Mouse (Mus musculus) WW6 (cell line): ENCODE data around the gene Rnasel.

Experiments used
- DNase-seq: peaks from one replicate; pipeline ENCODE4 v3.0.0-alpha.2; 2013; ENCODE audit warnings: low read depth, low spot score

Gene Rnasel

DNA sequence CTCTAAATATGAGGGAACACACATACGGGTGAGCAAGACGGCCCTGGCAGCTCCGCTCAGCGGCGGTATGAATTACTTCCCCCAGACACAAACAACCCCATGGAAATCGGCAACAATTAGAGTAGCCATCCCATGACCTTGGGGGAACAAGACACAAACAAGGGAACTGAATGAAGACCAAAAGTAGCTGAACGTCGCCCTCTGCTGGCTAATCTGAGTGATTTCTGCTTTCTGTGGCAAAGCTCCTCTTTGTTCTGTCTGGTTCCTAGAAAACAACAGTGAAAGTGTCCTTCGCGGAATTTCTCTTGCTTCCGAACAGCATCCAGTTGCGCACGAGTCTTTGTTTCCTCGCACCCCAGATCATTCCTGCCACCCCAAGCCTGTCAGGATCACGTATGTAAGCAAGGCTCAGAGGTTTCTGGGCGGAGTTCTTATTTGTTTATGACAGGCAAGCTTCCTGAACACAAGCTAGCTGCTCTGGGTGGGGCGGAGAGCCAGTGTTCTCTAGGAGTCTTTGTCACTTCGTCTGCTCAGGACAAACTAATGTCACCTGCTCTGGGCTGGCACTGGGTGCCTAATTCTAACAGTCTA, at the start of gene Rnasel:
Rnasel (plus strand) TSS at position 216 of the 591 bp plus-strand sequence.
- peak; percentile 66 for DNase-seq

DNA sequence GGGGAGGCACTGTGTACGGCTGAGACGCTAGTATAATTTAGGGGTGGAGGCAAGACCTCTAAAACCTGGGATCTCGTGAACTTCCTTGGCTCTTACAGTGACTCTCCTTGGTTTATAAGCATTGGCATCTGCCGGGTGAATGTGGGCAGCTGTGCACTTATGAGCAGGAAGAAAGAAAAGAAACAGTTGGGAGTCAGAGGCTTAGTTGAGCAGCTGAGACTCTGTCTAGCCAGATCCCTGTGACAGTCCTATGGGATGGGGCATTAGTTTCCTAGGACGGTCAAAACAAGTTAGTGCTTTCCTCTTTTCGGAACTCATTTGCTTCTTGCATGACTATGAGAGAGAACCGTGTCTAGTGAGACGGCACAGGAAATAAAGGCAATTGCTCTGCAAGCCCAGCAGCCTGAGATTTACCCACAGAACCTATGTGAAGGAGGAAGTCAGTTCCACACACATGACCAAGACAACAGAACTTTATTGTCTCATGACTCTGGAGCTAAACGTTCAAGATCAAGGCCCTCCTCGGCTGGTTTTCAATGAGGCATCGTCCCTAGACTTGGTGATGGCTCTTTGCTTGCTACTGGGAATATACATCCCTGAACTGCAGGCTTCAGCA, 48.7 kb upstream of the Rnasel start:
- no peak for DNase-seq

DNA sequence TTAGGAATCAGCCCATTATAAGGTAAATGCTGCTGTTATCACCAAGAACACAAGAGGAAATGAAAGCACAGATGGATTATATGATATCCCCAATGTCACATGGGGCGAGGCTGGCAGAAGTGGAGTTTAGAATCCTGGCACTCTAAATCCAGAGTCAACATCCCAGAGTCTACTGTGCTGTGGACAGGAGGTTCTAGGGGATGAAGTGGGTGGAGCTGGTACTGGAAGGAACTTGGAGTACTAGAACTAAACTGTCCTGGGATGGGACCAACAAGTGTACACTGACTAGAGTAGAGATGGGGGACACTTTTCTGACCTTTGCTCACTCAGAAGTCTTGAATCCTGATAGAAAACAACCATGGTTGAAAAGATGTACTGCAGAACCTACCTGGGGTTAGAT, 47.8 kb upstream of the Rnasel start:
- DNase-seq = no peak

DNA sequence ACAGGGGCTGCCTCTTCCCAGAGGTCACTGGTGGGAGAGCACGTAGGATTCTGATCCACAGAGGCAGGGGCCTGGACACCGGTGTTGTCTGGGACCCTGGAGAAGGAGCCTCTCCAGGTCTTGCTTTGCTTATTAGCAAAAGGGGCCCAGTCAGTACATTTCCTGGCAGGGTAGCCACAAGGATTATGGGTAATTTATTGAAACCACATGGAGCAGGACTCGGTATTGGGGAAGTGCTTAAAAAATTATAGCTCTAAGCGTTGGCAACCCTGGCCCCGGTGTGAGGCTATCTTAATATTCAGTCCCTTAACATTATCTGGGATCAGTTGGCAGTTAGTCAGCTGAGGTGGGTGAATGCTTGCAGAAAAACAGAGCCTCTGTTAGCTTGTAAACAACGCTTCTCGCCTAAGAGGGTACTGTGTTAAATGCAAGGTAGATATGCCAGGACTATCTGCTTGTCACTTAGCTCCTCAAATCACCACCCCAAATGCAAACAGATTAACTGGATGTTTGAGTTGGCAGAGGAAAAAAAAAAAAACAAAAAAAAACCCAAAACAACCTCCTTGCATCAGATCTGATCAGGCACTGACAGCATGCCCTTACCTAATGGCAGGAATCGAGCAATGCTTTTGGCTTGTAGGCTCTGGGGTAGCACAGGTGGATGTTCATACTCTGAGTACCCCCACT, 46.9 kb upstream of the Rnasel start:
- DNase-seq = no peak

DNA sequence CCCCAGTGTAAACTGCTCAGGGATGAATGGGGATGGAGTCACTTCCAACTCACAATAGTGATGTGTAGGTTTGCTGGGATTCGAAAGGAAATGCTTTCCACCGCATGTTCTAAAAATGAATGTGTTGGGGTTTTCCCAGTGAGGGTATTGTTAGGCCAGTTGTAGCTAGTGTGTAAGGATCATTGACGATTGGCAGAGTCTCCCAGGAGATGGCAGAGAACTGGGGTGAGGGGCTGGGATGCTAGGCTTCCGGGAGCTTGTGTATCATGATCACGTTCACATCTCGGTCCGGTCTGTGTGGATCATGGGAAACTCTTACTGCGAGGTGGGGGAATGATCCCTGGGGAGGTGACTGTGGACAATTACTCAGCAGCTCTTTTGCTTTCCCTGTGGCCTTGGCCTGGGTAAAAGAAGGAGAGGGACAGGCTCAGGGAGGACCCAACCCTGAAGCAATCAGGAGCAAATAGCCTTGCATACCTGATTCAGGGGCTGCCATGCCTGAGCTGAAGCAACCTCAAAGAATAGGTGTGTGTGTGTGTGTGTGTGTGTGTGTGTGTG, 46.3 kb upstream of the Rnasel start:
- no peak for DNase-seq

DNA sequence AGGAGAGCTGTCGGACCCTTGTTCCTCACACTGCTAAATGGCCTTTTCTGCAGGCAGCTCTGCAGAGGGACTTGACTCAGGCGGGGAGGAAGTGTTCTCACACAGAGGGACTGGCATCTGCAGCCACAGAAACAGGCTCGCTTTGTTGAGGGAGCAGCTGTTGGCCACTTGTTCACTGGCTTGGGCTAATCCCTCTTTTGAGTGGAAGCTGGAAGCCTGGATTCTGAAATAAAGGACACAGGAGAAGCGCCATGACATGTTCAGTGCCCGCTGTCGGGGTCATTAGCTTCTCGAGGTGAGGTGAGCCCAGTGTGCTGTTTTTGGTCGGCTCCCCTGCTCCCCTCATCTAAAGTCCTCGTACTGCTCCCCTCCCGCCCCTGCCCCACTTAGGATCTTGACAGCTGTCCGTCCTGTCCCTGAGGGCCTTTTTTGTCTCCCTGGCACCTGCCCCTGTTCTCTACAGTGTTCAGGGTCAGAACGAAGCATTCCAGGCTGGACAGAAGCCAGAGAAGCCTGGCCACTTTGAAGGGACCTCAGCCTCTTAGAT, 45.7 kb upstream of the Rnasel start:
- no peak for DNase-seq

DNA sequence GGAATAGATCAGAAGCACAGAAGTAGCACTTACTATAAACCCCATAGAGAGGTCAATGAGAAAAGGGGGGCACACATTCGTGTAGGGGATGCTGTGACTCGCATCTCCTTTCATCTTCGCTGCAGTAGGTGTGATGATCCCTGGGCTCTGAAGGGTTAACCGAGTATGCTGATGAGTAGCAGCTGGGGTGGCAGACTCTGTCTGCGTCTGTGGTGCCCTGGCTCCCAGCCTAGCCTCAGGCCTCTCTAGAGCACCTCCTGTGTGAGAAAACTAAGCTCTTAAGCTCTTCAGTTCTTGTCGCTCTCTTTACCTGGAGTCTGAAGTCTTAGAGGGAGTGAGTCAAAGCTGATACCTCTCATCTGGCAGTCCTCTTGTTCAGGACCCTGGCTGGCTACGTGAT, 45.1 kb upstream of the Rnasel start:
- DNase-seq = no peak

DNA sequence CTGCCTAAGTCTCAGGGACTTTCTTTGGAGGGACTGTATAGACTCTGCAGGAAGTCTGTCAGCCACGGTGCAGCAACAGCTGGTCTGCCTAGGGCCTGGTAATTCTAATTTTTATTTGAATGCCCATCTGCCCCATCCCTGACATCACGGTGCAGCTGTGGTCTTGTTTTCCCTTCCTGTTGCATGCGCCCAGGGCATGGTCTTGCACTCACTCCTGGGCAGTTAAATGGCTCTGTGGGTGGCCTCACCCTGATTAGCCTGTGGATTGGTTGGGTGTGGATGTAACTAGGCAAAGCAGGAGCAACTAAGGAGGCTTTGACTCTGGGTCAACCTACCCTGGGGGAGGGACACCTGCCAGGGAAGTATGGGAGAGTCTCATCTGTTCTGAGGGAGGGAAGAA, 44.2 kb upstream of the Rnasel start:
- DNase-seq = no peak

DNA sequence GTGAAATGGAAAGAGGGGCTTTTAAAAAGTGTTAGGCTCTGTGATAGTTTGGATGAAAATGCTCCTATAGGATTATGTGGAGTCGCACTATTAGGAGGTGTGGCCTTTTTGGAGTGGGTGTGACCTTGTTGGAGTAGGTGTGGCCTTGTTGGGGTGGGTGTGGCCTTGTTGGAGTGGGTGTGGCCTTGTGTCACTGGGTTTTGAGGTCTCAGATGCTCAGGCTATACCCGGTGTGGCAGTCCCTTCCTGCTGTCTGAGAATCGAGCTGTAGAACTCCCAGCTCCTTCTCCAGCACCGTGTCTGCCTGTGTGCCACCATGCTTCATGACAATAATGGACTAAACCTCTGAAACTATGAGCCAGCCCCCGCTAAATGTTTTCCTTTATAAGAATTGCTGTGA, 40.6 kb upstream of the Rnasel start:
- DNase-seq = no peak

DNA sequence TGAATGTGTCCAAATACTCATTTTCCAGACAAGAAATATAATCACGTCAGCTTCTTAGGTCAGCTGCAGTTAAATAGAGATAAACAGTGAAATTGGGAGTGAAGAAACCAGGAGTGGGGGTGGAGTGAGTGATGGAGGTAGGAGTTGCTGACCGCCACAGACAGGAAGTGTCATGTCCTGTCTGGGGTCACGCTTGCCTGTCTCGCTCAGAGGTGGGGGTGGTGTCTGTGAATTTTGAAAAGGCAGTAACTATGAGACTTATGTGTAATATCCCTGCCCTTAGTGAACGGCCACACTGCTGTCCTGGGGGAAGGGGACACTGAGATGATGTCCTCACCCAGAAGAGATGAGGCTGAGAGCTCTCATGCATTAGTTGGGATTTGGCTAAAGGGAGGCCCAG, 39.8 kb upstream of the Rnasel start:
- DNase-seq = no peak

DNA sequence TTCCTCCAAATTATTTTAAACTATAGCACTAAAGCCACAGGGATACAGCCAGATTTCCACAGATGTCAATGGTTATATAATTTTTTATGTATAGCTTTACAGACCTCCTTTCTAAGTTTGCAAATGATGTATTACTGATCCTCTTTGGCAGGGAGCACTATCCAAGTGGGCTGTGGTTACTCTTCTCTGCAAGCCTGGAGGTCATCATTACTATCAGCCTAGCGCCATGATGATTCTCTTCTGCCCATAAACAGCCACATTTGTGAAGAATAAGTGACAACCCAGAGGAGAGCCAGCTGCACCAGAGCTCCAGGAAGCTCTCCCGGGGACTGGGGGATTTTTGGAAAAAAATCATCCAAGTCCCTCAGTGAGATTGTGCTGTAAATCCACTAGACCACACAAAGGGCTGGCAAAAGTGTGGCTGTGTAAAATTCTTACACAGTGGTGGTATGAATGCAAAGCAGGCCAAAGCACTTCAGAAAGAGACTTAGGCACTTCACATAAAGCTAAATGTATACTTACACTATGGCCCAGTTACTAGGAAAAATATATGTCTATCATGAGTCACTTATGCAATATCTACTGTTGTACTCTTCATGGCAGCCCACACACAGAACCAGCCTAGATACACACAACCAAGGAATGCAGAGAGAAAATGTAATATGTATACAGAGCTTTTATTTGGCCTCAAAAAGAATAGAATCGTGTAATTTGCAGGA, 37.5 kb upstream of the Rnasel start:
- DNase-seq = no peak

DNA sequence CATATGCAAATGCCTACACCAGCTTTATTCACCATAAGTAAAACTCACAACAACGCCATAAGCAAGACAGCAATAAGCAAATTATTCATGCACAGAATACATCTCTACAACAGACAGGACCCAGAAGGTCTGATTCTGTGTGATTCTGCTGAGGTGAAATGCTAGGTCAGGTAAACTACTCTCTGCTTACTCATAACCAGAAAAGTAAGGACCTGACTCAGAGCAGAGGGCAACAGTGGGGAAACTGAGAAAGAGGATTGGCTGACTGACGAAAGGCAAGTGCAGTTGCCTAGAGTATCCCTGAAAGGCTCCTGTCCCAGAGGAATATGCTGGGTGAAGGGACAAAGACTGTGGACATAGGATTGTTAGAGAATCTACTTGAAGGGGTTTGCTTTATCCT, 36.6 kb upstream of the Rnasel start:
- no peak for DNase-seq

DNA sequence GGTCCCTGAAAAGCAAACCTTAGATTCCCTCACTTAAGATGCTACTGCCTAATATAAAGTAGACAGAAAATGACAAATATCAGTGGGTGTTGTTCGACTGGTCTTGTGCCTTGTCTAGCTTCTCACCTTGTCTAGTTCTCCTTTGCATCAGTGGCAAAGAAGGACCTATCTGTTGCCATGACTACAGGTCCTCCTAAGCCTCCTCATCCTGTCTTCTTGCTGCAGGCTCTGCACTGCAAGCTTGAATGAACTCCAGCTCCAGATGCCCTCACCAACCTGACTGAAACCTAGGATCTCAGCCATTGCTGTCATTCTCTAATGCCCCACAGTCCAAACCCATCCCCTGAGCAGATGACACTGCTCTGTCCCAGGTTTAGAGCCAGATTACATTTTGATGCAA, 31.2 kb upstream of the Rnasel start:
- no peak for DNase-seq

DNA sequence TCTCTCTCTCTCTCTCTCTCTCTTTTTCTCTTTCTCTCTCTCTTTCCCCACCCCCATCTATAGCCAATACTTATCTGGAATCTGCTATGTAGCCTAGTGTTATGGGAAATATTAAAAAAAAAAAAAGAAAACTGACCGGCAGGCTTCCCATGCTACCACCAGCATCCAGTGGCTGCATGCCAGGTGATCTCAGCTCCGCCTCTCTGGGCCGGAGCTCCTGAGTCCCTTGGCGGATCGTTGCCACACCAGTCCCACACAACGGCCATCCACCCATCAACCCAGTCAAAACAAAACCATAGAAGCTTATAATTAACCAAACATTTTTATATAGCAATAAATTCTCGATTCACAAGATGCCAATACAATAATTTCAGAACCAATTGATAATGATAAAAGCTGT, 28.3 kb upstream of the Rnasel start:
- DNase-seq = no peak

DNA sequence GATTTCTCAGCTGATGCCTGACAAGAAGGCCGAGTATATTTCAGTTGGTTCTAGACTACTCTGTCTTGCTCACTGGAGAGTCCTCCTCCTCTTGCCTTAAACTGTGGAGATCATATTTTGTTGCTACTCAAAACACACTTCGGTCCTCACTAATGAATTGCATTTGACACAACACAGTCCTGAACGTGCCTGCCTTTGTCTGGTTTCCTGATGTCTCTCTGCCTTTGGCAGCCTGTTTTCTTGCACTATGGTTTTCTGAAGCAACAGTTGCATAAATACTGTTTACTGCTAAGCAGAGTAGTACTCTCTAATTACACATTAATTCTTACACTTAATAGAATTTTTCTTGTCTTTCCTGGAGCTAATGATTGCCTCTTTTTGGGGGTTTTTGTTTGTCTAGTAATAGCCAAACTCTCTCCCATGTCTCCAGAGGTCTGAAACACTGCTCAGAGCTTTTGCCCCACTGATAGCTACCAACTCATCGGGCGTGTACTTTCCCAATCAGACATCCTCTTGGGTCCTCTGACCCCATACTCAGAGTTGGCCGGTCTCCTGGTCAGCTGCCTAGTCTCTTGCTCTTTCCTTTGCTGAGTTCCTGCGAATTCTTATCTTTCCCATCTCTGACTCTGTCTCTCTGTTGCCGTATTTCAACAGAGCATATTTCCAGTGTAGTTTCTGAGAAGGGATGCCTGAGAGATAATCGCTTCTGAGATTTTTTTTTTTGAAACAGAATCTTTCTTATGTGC, 27.5 kb upstream of the Rnasel start:
- no peak for DNase-seq

DNA sequence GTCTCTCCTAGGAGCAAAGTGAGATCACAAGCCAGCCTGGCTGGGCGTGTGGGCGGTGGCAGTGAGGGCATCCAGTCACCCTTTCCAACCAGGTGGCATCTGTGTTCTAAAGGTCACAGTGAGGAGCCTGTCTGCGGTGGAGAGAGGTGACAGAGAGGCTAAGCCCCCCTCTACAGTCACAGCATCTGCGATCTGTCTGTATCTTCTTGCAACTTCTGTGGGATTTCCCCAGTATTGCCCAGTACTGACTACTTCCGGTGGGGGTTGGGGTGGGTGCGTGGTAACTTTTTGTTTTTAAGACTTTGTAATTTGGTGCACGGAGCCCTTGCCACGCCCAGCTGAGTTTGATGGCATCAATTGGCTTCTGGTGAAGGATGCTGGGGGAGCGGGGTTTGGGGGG, 25.8 kb upstream of the Rnasel start:
- DNase-seq = no peak

DNA sequence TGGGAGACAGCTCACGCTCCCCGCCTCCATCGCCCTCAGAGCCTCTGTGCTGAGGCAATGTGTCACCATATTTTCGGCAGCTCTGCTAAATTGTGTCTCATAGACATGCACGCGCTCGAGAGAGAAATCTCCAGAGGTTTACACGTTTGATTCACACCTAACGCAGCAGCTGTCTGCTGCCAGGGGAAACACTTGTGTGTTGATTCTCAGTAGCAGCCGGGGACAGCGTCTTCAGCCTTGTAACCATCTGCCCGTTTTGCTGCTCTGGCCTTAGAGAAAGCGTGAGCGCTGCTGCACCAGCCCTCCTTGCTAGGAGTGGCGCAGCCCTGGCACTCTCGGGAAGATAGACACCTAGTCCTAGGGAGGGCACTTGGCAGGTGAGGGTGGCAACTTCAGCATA, 22.6 kb upstream of the Rnasel start:
- DNase-seq = no peak

DNA sequence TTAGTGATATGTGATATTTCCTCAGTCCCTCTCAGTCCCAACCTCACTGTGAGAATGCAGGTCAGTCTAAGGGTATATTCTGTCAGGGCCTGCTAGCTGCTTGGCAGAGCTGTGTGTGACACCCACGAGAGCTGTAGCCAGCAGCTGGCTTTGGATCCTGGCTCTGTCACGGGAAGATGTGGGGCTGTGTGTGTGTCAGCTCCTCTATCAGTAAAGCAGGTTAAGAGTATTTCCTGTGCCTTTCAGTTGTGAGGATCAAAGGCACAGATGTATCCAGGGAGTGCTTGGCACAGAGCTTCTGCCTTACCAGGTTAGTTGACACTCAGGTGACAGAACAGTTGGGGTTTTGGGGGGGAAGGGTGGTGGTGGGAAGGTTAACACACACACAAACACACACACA, 19.4 kb upstream of the Rnasel start:
- DNase-seq = no peak

DNA sequence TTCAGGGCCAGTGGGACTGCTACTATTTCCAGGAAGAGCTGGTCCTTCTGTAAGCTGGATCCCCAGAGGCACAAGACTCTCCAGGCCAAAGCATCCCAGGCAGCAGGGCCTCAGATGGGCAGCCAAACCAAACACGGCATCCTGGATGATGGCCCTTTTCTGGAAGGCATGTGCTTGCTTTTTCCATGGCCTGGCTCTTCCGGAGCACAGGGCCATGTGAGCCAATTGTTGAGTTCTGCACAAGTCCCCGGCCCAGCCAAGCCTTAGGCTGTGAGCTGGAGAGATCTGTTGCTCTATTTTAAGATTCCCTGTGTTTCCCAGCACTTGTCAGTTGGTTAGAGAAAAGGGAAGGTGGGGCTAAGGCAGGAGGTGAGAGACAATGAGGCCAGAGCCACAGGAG, 18.6 kb upstream of the Rnasel start:
- no peak for DNase-seq

DNA sequence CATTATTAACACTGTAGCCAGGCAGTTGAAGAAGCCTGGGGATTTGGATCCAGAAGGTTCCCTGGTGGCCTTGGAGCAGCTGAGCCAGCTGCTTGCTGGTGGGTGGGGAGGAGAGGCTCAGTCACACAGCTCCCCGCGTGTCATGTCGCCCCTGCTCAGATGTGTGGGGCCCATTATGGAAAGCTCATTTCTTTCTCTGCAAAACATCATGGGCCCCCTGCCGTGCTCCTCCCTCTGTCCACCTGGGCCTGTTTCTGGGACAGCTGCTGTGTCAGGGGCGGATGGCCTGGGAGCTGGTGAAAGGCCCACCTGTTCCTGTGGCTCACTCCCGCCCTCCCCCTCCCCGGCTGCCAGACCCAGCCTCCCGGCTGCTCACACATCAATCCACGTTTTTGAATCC, 16.0 kb upstream of the Rnasel start:
- no peak for DNase-seq

DNA sequence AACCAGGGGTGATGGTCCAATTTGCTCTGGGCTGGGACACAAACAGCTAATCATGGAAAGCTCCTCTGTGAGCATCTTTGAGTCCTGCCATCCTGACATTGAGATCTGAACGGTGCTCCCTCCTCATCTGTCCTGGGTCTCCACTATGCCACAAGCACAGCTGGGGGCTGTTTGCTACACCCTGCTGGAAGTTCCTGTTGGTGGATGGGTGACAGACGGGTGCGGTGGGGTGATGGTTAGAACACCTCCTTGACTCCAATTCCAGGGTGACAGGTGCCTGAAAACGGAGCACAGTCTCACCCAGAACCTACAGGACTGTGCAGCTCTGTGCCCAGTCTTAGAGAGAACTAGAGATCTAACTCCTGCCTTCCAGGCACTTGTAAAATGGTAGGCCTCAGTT, 14.4 kb upstream of the Rnasel start:
- no peak for DNase-seq
